Mouse (Mus musculus): ENCODE results near the gene Abhd16b. TPM values are rescaled to one million over a fixed set of nuclear protein-coding genes. Genes with fewer than 3 reads are reported as not detected.

Abhd16b gene
- total RNA-seq, 2 experiments from 2014 or later: not detected

DNA sequence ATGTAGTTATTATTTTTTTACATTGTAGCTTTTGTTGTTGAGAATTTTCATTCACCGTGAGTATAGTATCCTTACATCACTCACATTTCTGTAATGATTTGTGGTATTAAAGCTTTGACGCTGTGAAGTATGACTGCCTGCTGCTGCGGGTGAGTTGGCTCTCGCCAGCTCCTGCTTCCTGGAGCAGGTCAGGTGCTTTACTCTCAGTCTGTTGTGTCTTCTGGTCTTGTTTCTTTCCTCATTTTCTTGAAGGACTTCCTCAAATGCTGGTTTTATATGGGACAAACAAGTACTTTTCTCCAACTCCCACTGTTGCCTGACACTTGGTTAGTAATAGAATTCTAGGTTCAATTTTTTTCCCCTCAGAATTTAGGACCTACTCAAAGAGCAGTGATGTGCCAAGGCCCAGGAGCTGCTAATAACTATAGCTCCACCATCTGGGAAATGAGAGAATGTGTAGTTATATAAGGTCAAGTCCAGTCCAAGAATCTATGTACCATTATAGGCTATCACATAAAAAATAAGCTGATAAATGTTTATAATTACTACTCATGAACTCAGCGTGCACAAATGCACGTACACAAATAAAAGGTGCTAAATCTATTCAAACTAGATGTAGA lies 48.9 kb downstream of the Abhd16b start:
- no peak for DNase-seq

Other genes starting within 250 kb of the Abhd16b start
- gene Gmeb2, start 205.2 kb upstream of the Abhd16b start, total RNA-seq (2021): 10 to 100 TPM; 15.6 to 20.2 TPM
- gene Stmn3, start 178.7 kb upstream of the Abhd16b start, total RNA-seq (2021): under 1 TPM; 0.24 to 0.47 TPM
- gene Rtel1, start 173.5 kb upstream of the Abhd16b start, total RNA-seq (2021): 10 to 100 TPM; 42.9 to 46.9 TPM
- gene Zgpat, start 128.3 kb upstream of the Abhd16b start, total RNA-seq (2021): 10 to 100 TPM; 20.7 to 22.8 TPM
- gene Arfrp1, start 127.8 kb upstream of the Abhd16b start, total RNA-seq (2021): 10 to 100 TPM; 39.6 to 41.0 TPM
- gene Lime1, start 113.1 kb upstream of the Abhd16b start, total RNA-seq (2021): 1 to 10 TPM; 8.8 to 8.9 TPM
- gene Zbtb46, start 33.8 kb upstream of the Abhd16b start, total RNA-seq (2021): 10 to 100 TPM; 14.9 to 16.5 TPM
- 10 to 100 TPM; 65.9 to 72.7 TPM for gene Tpd52l2, start 3.9 kb downstream of the Abhd16b start, total RNA-seq (2021)
- gene Dnajc5, start 27.3 kb downstream of the Abhd16b start, total RNA-seq (2021): 100 to 1,000 TPM; 111 to 119 TPM
- gene Uckl1, start 91.7 kb downstream of the Abhd16b start, total RNA-seq (2021): 10 to 100 TPM; 50.2 to 54.5 TPM
- gene Prpf6, start 98.7 kb downstream of the Abhd16b start, total RNA-seq (2021): 10 to 100 TPM; 35.1 to 36.1 TPM
- 10 to 100 TPM; 41.8 to 45.5 TPM for gene Zfp512b, start 99.6 kb downstream of the Abhd16b start, total RNA-seq (2021)
- 1 to 10 TPM; 4.8 to 4.9 TPM for gene Samd10, start 106.0 kb downstream of the Abhd16b start, total RNA-seq (2021)
- not detected for gene Gm29797, start 163.8 kb downstream of the Abhd16b start, total RNA-seq (2021)
- 10 to 100 TPM; 75.9 to 80.3 TPM for gene Sox18, start 178.4 kb downstream of the Abhd16b start, total RNA-seq (2021)
- gene Tcea2, start 187.1 kb downstream of the Abhd16b start, total RNA-seq (2021): 10 to 100 TPM in 1 of 2 experiments, 1 to 10 TPM in 1; 9.9 to 11.1 TPM
- gene Rgs19, start 200.8 kb downstream of the Abhd16b start, total RNA-seq (2021): 10 to 100 TPM; 11.3 to 15.8 TPM
- gene Lkaaear1, start 205.2 kb downstream of the Abhd16b start, total RNA-seq (2021): not detected
- under 1 TPM; 0.24 to 0.54 TPM for gene Oprl1, start 221.8 kb downstream of the Abhd16b start, total RNA-seq (2021)